Mouse (Mus musculus) retina, adult 2 months (tissue): ENCODE results near the gene Hmcn1.

Experiments
- DNase-seq: peaks from one replicate; pipeline ENCODE4 v3.0.0-alpha.2; 2012; ENCODE audit warnings: low read depth, low spot score

Hmcn1 gene

DNA sequence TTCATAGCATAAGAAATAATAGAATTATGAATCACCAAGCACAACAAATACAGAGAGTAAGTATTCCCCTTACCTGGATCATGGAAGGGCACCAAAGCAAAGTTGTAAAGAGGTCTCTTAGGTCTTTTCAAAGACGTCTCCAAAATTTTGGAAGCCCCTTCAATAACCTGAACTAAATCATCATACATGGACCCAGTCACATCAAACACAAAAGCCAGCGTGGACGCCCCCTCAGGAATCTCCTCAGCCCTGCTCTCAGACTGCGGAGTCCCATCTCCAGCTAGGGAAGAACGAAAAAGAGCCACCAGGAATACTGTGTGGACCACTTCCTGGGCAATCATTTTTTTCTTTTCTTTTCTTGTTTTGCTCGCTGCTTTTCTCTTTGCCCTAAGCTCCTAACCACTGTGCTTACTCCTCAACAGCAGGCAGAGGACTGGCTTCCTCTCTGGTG lies 499 bp downstream of the Hmcn1 start:
- DNase-seq = no peak

DNA sequence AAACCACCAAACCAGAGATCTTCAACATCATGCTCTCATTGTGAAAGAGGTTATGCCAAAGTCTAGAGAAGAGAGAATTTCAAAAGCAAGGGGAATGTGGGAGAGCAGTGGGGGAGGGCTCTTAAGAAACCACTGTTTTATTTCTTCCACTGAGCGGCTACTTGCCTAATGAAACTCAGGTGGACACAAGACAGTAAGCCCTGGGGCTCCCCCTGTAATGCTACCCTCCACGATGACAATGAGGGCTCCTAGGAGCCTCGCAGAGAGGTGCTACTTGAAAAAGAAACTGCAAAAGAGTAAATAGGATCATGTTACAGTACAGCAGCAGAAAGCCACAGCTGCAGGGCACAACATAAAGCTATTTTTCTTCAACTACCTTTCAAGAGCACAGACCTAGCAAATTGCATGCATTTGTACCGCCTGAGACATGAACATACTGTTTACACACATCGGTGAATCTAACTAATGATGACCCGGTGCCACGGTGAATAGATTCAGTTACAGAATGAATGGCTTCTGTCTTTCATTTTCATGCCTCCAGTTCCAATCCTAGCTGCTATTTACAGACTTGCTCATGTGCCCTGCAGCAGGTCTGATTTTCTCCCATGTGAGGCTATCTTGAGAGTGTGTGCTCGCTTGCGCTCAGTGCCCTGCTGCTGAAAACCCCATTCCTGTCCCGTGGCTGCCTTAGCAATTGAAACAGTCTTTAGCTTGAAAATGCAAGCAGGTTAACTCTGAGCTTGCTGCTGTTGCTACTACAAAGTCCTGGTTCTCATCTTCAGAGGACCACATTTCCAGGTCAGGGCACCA lies 1.3 kb downstream of the Hmcn1 start:
- no peak for DNase-seq

DNA sequence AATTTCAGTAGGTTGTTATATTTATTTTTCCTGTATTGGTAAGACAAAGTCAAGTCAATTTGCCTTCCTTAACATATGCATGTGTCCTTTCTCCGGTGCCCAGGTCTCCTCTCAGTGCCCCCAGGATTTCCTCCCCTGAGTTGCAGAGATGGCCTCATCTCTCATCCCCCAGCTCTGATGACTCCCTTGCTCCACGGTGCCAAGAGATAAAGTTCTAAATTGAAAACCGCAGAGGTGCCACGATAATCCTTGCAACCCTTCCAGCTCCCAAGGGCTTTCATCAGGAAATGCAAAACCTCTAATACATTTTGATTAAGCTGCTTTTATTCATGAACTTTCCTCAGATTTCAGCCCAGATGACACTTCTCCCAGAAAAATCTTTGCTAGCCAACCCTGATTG lies 8.3 kb downstream of the Hmcn1 start:
- DNase-seq = no peak

DNA sequence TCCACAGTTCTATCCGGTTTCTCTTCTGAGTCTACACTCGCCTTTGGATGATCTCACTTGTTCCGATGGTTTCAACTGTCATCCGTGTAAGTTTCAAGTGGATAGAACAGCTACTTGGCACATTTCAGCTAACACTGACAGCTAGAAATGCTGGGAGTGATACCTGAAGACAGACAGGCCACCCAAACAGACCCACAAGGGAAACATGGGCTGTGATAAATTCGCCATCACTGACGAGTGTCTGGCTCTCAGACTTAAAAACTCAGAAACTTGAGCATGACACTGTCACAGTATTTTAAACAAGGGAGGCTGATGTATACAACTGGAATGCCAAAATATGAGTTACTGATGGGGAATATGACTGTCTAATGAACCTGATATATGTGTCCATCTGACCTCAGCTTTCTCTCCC lies 9.1 kb downstream of the Hmcn1 start:
- no peak for DNase-seq

DNA sequence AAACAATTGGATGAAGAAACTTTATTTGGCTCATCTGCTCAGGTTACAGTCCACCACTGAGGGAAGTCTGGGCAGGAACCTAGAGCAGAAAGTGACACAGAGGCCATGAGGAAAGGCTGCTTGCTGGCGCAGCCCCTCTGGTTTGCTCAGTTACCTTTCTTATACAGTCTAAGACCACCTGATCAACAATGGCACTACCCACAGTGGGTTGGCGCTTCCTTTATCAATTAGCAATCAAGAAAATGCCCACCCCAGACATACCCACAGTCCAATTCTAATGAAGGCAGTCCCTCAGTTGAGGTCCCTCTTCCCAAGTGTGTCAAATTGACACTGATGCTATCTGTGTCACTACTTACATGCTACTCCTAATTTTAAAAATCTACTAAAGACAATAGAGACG lies 14.6 kb downstream of the Hmcn1 start:
- DNase-seq = no peak

DNA sequence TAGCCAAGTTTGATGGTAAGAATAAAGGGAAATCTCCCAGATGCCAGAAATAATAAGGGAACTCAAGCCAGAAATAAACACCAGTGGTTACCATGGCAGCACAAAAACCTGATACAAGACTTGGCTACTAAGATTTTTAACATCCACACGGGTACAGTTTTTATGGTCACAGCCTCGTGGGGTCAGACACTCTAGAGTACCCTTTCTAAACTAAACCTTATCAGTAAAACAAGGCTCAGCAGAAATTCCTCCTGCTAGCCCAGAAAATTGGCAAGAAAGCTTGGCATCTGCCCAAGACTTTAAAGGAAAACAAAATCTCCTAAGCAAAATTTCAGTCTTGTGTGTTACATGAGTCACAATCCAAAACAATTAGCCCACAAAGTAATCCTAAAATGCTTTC lies 17.0 kb downstream of the Hmcn1 start:
- DNase-seq = no peak

DNA sequence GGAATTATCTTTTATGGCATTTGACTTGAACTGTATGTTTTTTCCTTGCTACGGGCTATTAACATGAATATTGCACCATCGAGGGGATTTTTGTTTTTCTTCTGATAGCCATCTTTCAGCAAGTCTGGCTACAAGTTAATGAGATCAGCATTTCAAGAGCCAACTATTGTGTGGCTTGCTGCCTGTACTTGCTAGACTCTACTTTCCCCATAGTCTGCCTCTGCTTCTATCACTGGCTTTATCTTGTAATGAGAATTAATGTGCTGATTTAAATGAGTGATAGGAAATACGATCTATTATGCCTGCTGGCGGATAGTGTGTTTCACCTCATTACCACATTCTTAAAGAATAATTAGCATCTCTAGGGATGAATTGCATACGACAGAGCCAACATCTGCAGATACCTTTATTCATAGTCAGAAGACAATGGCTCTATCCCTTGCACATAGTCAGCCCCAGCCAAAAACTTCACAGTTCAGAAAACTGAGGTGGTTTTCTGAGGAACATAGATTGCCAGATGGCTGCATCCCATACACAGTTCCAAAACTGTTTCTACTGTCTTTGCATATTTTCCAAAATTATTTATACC lies 33.7 kb downstream of the Hmcn1 start:
- DNase-seq = no peak

DNA sequence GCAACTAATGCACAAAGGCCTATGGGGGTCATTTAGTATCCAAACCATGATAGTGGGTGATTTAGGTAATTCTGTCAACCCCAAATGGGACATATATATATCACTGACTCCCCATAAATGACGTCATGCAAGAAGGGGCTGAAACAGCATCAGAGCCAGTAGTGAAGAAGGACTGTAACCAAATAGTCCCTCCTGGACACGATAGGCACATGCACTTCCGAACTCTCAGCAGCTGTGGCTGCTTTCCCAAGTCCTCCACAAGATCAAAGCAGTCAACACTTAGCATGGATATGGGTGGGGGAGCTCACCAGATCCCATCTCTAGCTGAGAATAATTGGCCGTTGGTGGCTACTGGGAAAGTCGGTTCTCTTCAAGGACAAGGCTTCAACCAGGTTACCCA lies 42.2 kb downstream of the Hmcn1 start:
- DNase-seq = no peak

DNA sequence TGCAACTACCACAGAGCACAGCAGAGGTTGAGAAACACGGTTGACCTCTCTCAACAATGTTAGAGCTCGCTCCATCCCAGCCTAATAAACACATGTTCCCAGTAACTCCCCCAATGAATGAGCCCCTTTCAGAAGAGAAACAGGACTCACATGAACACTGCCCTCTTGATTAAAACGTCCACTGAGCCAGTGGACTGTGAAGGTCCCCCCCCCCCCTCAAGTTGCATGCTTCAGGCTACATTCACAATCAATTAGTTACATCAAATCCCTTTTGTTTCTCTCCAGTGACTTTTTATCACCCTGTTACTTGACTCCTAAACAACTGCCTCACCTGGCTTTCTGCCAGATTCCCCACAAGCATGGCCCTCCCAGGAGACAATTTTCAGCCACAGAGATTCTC lies 43.2 kb downstream of the Hmcn1 start:
- no peak for DNase-seq

DNA sequence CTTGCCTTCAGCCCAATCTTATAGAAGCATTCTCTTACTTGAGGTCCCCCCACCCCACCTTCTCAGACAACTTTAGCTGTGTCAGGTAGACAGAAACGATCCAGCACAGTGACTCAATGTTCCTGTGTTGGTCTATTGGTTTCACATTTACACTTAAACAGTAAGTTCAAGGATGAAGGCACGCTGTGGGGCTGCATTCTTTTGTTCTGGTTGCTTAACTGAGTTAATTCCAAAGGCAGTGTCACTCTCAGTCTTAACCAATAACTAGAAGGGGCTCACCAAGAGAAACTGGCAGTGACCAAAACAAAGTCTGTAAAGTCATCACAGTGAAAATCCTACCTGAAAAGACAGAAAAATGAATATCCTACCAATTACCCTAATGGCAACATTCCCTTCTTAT lies 44.3 kb downstream of the Hmcn1 start:
- DNase-seq = no peak

DNA sequence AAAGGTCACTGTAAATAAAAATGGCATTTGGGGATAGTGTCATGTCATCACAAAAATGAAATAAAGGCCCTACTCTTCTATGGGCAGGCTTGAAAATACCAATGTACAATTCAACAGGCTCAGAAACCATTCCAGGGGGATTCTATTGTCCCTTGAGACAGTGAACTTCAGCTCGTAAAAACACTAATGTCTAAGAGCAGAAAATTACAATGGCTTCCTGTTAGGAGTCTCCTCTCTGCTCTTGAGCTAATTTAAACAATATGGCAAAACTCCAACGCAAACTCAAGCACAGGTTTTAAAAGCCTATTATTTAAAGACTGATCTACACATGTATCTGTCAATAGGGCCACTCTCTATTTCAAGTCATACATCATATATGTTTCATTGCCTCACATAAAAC lies 49.6 kb downstream of the Hmcn1 start:
- DNase-seq = no peak

DNA sequence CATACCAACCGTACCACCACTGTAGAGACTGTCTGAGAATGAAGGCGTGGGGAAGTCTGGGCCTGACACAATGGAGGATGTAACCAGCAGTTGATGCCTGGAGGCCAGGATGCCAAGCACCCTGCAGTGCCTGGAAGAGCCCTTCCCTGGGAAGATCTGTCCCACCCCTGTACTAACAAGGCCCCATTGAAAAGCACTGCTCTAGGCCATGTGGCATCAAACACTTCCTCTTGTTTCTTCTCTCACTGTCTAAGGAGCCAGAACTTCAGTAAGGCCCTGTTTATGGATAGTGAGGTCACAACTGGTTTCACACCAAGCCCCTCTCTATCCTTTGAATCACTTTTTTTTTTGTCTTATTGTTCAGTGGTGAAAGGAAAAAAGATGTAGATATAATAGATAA lies 51.1 kb downstream of the Hmcn1 start:
- no peak for DNase-seq

DNA sequence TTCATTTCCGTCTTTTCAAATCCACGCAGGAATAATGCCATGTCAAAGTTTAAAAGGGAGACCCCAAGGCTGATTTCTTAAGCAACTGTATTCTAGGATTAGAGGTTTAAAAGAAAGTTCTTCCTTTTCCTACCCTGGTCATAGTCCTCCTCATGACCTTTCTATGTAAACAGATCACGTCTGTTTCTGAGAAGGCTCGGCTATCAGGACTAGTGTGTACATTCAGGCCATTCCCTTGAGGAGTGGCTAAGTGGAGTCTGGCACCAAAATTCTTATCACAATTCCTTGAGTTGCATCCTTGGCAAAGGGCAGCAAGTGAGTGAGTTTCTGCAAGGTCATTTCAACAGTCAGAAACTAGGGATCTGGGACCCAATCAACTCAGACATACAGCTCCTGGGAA lies 56.4 kb downstream of the Hmcn1 start:
- DNase-seq = no peak

DNA sequence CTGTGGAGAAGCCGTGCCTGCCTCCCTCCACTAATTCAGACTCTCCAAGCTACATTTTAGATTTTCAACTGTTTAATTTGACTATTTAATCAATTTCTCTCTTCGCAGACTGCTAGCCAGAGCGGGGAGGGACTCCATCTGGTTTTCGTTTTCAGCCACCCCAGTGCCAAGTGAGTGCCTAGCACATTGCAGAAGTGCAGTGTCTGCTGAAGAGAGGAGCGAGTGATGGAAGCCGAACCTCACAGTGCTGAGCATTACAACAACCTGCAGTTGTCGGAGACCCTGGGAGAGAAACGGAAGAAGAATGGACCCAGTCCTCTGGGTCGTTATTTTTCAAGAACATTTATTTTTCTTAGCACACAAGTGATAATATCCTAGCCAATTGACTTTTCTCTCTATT lies 59.6 kb downstream of the Hmcn1 start:
- no peak for DNase-seq

DNA sequence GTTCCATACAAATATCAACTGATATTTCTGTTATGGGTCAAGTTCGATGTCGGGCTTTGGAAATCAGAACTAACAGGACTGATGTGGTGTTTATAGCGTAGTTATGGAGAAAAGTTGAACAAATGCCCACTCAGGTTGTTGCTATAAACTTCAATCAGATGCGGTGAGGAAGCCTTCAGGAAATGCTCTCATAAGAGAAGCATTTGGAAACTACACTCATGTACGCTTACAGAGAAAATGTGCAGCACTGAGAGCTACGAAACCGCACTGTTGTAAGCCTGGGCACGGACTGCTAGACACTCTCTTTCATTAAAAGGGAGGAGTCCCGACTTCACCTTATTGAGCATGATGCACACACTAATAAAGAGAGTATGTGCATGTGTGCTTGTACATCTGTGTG lies 72.4 kb downstream of the Hmcn1 start:
- no peak for DNase-seq

DNA sequence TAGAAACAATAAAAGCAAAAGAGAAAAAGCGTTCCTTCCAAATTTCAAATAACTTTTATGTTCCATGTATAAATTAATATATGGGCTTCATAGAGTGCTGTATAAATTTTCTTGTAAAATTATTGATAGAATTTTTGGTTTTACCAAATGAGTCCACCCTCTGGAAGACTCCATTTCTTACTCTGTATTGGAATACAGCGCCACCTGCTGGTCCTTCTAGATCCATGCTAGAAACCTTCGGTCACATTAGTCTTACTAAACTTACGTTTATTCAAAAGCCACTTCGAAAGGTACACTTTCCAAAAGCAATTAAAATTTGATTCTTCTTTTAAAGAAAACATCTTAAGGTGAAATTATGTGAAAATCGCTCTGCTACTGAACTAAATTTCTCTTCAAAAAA lies 73.0 kb downstream of the Hmcn1 start:
- peak; percentile 16 for DNase-seq

DNA sequence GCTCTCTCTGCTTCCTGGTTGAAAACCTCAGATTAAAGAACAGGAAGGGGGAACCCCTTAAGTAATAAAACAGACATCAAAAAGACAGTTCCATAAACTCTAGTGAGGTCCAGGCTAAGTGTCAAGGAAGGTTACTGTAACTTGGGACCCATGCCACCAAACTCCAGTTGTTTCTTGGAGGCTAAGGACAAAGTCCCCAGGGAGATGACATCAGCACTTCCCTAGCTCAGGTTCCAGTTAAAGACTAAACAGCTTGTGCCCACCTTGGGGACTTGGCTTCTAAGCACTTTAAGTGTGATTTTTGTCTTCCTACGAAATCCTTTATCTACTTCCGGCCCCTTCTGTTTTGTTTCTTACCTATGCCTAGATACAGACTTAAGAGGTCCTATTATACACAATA lies 78.3 kb downstream of the Hmcn1 start:
- no peak for DNase-seq

DNA sequence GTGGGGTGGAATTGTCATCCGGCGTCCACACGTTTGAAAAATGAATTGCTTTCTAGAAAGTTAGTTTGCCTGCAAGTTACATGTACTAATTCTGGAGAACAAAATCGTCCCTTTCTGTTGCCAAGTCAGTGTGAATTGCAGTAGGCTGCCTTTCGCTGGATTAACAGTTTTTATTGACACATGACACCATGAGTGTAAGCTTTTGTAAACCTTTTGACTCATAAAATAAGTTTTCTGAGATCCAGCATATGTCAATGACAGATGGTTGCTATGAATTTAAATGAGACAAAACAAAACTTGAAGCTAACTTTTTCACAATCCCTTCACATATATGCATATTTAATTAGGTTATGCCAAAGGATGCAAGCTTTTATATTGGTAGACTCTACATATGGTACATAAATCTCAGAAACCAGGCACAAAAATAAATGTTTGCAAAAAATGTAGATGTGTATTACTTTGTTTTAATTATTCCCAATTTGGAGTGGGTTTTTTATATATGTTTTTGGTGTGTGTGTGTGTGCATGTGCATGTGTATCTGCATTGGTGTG lies 79.6 kb downstream of the Hmcn1 start:
- DNase-seq = no peak

DNA sequence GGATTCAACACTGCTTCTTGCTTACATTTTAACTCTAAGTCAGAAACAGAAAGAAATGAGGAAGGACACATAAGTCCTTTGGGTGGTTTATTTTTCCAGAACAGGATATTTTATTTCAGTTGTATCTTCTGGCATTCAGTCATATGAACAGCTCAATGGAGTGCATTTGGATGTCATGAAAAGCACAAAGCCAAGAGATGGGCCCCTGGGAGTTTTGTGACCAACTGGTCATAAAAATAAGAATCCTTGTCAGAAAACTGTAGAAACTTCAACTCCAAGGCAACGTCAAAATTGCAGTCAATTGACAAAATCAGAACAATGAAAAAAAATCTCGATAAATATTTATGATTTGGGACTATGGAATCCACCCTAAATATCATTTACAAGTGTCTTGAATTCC lies 83.6 kb downstream of the Hmcn1 start:
- no peak for DNase-seq

DNA sequence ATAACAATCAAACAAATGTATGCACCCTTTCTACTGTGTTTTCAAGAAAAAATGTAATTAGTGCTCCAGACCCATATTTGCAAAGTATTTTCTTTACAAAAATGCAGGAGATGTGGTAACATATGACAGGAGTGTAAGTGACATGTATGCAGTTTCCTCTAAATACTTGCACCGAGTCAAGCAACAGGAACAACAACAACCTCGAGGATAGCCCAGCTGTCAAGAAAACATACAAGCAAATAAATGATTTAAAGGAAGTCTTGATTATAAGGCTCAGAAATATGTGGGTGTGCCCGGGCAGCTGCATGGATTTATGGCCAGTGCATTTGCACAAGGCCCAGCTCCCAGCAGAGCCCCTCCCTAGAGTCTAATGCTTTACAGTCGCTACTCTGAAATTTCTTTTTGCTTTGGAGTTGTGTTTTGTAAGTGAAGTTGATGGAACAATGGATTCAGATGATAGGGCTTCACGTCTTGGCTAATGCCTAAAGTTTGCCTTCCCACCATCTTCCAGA lies 99.5 kb downstream of the Hmcn1 start:
- DNase-seq = no peak

DNA sequence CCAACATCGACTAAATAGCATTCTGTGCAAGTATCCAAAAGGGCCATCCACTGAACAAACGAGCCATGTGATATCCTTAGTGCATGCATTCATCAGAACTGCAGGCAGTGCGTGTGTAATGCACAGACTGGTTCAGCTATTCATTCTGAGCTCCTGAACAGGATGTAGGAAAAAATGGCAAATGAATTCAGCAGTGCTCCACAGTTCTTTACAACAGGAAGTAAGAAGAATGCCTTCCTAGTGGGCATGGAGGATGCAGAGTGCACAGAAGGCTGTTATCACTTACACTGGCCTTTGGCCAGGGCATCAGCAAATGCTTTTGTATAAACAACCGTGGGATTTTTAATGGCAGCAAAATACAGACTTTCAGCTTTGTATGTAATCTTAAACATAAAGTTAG lies 103.2 kb downstream of the Hmcn1 start:
- DNase-seq = no peak

DNA sequence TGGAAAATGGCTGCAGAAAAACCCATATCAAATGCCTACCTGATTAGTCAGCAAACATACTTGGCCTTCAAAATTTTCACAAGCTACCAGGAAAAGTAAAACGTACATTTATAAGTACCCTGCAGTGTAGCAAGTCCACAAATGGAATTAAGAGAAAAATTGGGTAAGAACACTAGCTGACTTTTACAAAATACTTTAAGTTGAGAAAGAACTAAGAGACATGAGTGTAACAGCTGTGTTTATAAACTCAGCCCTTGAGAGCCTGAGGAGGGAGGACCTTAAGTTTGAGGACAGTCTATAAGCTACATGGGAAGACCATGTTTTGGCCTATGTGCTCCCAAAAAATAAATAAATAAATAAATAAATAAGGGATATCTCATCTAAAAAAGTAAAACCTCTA lies 107.0 kb downstream of the Hmcn1 start:
- DNase-seq = no peak

DNA sequence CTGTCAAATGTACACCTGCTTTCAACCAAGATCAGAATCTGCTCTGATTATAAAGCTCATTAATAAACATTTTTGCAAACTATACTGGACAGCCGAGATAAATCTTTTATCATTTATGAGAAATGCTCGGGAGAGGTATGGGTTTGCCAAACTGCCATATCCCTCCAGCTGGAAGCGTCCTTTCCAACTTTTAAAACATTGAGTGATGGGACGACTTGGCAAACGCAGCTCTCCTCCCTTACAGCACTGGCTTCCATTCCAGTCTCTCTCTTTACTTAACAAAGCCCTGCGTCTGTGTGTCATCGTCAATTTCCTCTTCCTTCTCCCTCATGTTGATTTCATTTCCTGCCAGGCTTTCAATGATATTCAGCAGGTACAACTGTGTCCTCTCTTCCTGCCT lies 114.8 kb downstream of the Hmcn1 start:
- DNase-seq = no peak
